ENCODE assay signal across 11 mouse cellular contexts in the genomic region with DNA sequence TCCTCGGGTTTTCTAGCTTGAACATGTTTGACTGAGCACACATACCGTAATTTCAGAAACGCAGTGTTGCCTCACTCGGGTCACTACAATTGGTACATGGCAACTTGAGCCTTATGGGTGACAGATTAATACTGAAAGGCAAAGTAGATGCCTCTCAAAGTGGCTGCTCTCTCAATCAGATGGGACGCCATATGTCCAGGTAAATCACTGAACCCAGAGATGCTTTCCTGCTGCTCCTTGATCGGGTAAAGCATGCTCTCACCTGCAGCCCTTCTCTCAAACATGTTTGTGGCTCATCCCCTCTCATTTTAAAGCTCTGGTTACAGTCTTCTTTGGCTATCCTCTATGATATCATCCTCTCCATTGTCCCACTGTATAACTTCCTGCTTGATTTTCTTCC.
"Had no signal": no experiment of that assay in that cellular context is flagged by ENCODE, and none has a peak within 500 bp of the region (broad histone marks: within the 10 kb centered on the region; RNA-seq: fewer than 3 reads in every experiment).

No protein-coding gene starts in this region.

- H3K27ac ChIP-seq: kidney, embryonic 15.5 days; left cerebral cortex, adult 2 months; liver, embryonic 13.5 days had no signal

- H3K4me3 ChIP-seq: kidney, embryonic 15.5 days; left cerebral cortex, adult 2 months; liver, embryonic 13.5 days had no signal

- H3K9me3 ChIP-seq: kidney, embryonic 15.5 days; liver, embryonic 13.5 days had no signal

- H3K36me3 ChIP-seq: kidney, embryonic 15.5 days; liver, embryonic 13.5 days had no signal

- DNase-seq: kidney, postnatal 10 days; kidney, postnatal 36 days; layer of hippocampus, postnatal 36 days; liver, embryonic 13.5 days; lung, adult 2 months; lung, postnatal 14 days; midbrain, embryonic 14.5 days; thymus, postnatal 25 days had no signal

- H3K4me2 ChIP-seq: kidney, embryonic 15.5 days; liver, embryonic 13.5 days; midbrain, embryonic 11.5 days had no signal

- H3K9ac ChIP-seq: kidney, embryonic 15.5 days; liver, embryonic 13.5 days had no signal
